Mouse (Mus musculus): ENCODE results near the gene Irgm1. TPM values are rescaled to one million over a fixed set of nuclear protein-coding genes. Genes with fewer than 3 reads are reported as not detected.

Irgm1 gene
- polyA plus RNA-seq, 1 experiment = 0.78 TPM

- H3K36me3 ChIP-seq (ENCODE audit: control insufficient read depth, insufficient read depth, low read length) = peaks cover 3% of the 10 kb centered on the region; the same call in 1 of the 2 replicates
Measured at GRCm38 (mm10) chr11:48813782-48814181, 57.7 kb downstream of the Irgm1 start.

More at GRCm38 (mm10) chr11:48813782-48814181, 57.7 kb downstream of the Irgm1 start:
- peaks cover 2% of the 10 kb centered on the region; the same call in 1 of the 2 replicates for H3K4me1 ChIP-seq (ENCODE audit: control insufficient read depth, insufficient read depth, low read length)
- no peaks in the 10 kb centered on the region for H3K27me3 ChIP-seq (ENCODE audit: control insufficient read depth, insufficient read depth, low read length)
- H3K27ac ChIP-seq (ENCODE audit: control insufficient read depth, insufficient read depth, low read depth, low read length) = no peak overlapping the region
- TF ChIP-seq POLR2A (IDR thresholded peaks at IDR 0.05; ENCODE audit: control insufficient read depth, low read depth, low read length) (no peak), CTCF (IDR thresholded peaks at IDR 0.05; ENCODE audit: control insufficient read depth, insufficient read depth, insufficient replicate concordance, low read depth, low read length) (no peak)
- peak overlapping the region; percentile 24; the same call in 1 of the 2 replicates for H3K4me3 ChIP-seq (ENCODE audit: control insufficient read depth, low read depth, low read length)

Other genes starting within 250 kb of the Irgm1 start
- 208 and 217 TPM in 2 replicates for gene Rack1, start 71.4 kb downstream of the Irgm1 start, polyA plus RNA-seq (2012; rRNA removed)
- 85.7 and 95.5 TPM in 2 replicates for gene Trim41, start 54.3 kb downstream of the Irgm1 start, polyA plus RNA-seq (2012; rRNA removed)
- 16.3 and 18.3 TPM in 2 replicates for gene Trim7, start 45.5 kb downstream of the Irgm1 start, polyA plus RNA-seq (2012; rRNA removed)
- gene Gm12184, start 45.0 kb downstream of the Irgm1 start, polyA plus RNA-seq (2012; rRNA removed) = 4.8 and 7.2 TPM in 2 replicates
- gene Gm5431, start 30.5 kb upstream of the Irgm1 start, polyA plus RNA-seq (2012; rRNA removed) = 0.02 and 0.05 TPM in 2 replicates
- 0.53 and 0.67 TPM in 2 replicates for gene Psme2b, start 74.5 kb upstream of the Irgm1 start, polyA plus RNA-seq (2012; rRNA removed)
- not detected in 2 replicates for gene Olfr56, start 107.2 kb upstream of the Irgm1 start, polyA plus RNA-seq (2012; rRNA removed)
- gene 9930111J21Rik1, start 107.7 kb upstream of the Irgm1 start, polyA plus RNA-seq (2012; rRNA removed) = 0.12 TPM in 1 of 2 replicates, not detected in the other
- not detected in 2 replicates for gene Gm12185, start 120.5 kb upstream of the Irgm1 start, polyA plus RNA-seq (2012; rRNA removed)
- 0.51 and 0.58 TPM in 2 replicates for gene Tgtp1, start 122.5 kb upstream of the Irgm1 start, polyA plus RNA-seq (2012; rRNA removed)
- 0.35 TPM in 2 replicates for gene 9930111J21Rik2, start 179.6 kb upstream of the Irgm1 start, polyA plus RNA-seq (2012; rRNA removed)
- gene Tgtp2, start 192.5 kb upstream of the Irgm1 start, polyA plus RNA-seq (2012; rRNA removed) = 0.08 and 0.63 TPM in 2 replicates
- gene Ifi47, start 204.9 kb upstream of the Irgm1 start, polyA plus RNA-seq (2012; rRNA removed) = 0.37 and 0.42 TPM in 2 replicates
- not detected in 2 replicates for gene Olfr1396, start 243.2 kb upstream of the Irgm1 start, polyA plus RNA-seq (2012; rRNA removed)